Mouse (Mus musculus): ENCODE results near the gene Hils1.

DNA sequence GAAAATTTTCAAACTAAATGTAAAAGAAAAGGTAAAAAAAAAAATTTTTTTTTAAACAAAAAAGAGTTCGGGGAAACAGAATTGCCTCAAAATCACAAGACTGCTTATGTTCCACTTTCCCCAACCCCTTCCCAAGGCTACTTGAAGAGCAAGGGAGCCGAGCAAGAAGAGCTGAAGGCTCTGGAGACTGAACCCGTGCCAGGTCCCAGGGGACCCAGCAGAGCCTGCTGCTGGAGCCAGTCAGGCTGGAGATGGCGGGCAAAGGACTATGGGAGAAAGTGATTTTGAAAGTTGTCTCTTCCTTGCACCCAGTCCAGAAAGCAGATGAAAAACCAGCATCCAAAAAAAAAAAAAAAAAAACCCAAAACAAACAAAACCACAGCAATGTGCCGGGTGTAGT lies 18.4 kb downstream of the Hils1 start:
- TF ChIP-seq CTCF (IDR thresholded peaks at IDR 0.05; ENCODE audit: insufficient read depth, low read depth, low read length) (no peak), POLR2A (IDR thresholded peaks at IDR 0.05; ENCODE audit: insufficient read depth, low read depth, low read length) (no peak)

Data from olfactory bulb, adult 2 months (tissue).